Mouse (Mus musculus) kidney, postnatal 10 days (tissue): ENCODE results near the gene Fastkd3.

Experiments
- DNase-seq: peaks from one replicate; pipeline ENCODE4 v3.0.0; 2021; ENCODE audit warnings: mixed read lengths

Fastkd3 gene

GRCm38 (mm10) chr13:68581747-68582516 lies at the start of gene Fastkd3, which contains the start of gene Mtrr:
Gene Fastkd3, plus strand, starts transcription at chr13:68582234.
Gene Mtrr, minus strand, starts transcription at chr13:68582149.
- peak; percentile 100 for DNase-seq

GRCm38 (mm10) chr13:68553391-68553790 lies 28.6 kb upstream of the Fastkd3 start:
- peak; percentile 22 for DNase-seq

- no peak for DNase-seq
Measured at GRCm38 (mm10) chr13:68568110-68568509, 13.9 kb upstream of the Fastkd3 start.

GRCm38 (mm10) chr13:68568548-68568947 lies 13.5 kb upstream of the Fastkd3 start:
- DNase-seq, result no peak

- DNase-seq, result peak; percentile 77
Measured at GRCm38 (mm10) chr13:68569589-68570336, 12.3 kb upstream of the Fastkd3 start.

- peak; percentile 26 for DNase-seq
Measured at GRCm38 (mm10) chr13:68572247-68572646, 9.8 kb upstream of the Fastkd3 start.

- peak; percentile 82 for DNase-seq
Measured at GRCm38 (mm10) chr13:68572966-68573913, 8.8 kb upstream of the Fastkd3 start.

GRCm38 (mm10) chr13:68574398-68574797 lies 7.6 kb upstream of the Fastkd3 start:
- DNase-seq, result no peak

- DNase-seq, result peak; percentile 36
Measured at GRCm38 (mm10) chr13:68577945-68578344, 4.1 kb upstream of the Fastkd3 start.

- no peak for DNase-seq
Measured at GRCm38 (mm10) chr13:68581086-68581740, 821 bp upstream of the Fastkd3 start.

GRCm38 (mm10) chr13:68582517-68582780 lies 415 bp downstream of the Fastkd3 start:
- DNase-seq, result no peak

GRCm38 (mm10) chr13:68583961-68584360 lies 1.9 kb downstream of the Fastkd3 start:
- no peak for DNase-seq

GRCm38 (mm10) chr13:68585441-68585840 lies 3.4 kb downstream of the Fastkd3 start:
- DNase-seq, result no peak

- DNase-seq, result no peak
Measured at GRCm38 (mm10) chr13:68588352-68588751, 6.3 kb downstream of the Fastkd3 start.

GRCm38 (mm10) chr13:68593797-68594196 lies 11.8 kb downstream of the Fastkd3 start:
- DNase-seq, result no peak

- no peak for DNase-seq
Measured at GRCm38 (mm10) chr13:68597199-68597598, 15.2 kb downstream of the Fastkd3 start, which contains the start of gene 1700001L19Rik. Gene 1700001L19Rik, plus strand, starts transcription at chr13:68597421.

GRCm38 (mm10) chr13:68597667-68598066 lies 15.6 kb downstream of the Fastkd3 start:
- peak; percentile 27 for DNase-seq

- DNase-seq, result no peak
Measured at GRCm38 (mm10) chr13:68598953-68599352, 16.9 kb downstream of the Fastkd3 start.

GRCm38 (mm10) chr13:68601184-68601583 lies 19.1 kb downstream of the Fastkd3 start:
- DNase-seq, result peak; percentile 55

- DNase-seq, result no peak
Measured at GRCm38 (mm10) chr13:68603085-68603484, 21.1 kb downstream of the Fastkd3 start.

- DNase-seq, result peak; percentile 56
Measured at GRCm38 (mm10) chr13:68605689-68606126, 23.7 kb downstream of the Fastkd3 start.
